Mouse (Mus musculus) layer of hippocampus, postnatal 10 days (tissue): ENCODE measurements at regions not wholly inside any gene's neighbourhood (a gene's known extent, or its start where the extent isn't known, plus 50 kb on each side); places are given as distances from the start of the nearest gene placed in this dataset.

ENCODE experiments used
- DNase-seq, 2 experiments: peaks; one replicate each; pipeline ENCODE4 v3.0.0; 2021; ENCODE audit warnings: low spot score in 2 of 2

GRCm38 (mm10) chr2:128368534-128369273, 222.3 kb upstream of the Spdye4c start:
- no peak for DNase-seq

GRCm38 (mm10) chr2:128370821-128371220, 220.2 kb upstream of the Spdye4c start:
- no peak for DNase-seq

DNA sequence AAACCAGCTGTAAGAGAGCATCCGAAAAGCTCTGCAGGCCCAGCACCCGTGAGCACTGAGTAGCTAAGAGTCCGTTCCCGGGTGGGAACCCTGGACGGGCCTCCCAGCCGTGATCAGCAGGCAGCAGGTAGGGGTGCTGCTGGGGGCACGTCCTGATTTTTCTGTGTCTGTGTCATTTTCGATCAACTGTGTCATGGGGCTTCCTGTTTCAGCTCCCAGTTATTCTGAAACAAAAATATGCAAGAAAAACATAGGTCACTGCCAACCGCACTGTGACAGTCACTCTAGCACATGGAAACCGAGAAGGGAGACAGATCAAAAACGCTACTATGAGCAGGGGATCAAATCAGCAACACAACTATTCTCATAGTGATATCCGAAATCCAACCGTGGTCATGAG, 218.8 kb upstream of the Spdye4c start:
- DNase-seq, result no peak

DNA sequence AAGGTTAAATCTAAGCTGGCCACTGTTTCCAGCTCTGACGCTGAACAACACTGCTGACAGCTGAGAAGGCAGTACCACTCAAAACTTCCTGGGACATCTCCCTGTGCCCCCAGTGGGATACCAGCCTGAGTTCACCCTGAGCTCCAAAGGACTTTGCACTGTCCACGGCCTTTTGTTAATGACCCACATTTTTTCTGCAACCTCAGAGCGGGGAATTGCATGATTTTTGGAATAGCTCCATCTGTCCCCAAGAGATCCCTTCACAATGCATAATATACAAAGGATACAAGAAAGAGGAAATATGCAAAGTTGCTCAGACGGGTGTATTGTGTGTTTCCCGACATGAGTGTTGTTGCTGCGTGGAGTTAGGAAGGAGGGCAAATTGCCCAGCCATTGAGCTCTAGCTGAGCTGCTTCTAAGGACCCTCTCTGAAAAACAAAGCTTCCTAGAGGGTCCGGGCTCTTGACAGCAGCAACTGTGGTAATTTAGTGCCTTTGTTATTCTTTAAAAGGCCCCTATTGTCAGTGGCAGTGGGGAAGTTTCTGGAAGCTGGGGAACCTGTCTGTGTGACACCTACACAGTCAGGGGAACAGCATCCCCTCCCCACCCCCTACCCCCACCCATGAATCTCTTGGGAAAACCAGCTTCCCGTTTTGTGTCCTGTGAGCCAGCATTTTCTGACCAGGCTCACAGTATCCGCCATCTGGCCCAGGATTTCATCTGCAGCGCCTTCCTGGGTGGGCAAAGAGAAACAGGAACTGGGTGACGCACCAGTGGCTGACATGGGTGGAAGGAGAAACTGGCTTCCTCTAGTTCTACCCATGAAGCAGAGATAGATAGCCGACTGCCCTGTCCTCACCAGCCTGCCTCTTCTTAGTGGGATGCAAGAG, 217.4 kb upstream of the Spdye4c start:
- no peak for DNase-seq

DNA sequence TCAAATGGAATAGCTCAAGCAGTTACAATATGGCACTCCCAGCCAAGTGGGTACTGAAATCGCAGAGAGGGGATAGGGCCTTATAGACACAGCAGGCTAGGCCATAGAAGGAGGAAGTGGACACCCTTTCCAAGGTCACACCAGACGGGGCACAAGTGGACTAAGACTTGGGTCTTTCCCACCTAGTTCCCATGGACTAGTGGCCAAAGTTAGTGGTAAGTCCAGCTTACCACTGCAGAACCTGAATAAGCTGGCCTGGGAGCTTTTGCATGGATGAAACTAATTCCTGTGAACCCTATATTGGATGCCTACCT, 216.8 kb upstream of the Spdye4c start:
- DNase-seq, result no peak

- no peak for DNase-seq
Measured at GRCm38 (mm10) chr2:128374926-128375325, 216.1 kb upstream of the Spdye4c start.

- no peak for DNase-seq
Measured at GRCm38 (mm10) chr2:128375827-128376226, 215.2 kb upstream of the Spdye4c start.

DNA sequence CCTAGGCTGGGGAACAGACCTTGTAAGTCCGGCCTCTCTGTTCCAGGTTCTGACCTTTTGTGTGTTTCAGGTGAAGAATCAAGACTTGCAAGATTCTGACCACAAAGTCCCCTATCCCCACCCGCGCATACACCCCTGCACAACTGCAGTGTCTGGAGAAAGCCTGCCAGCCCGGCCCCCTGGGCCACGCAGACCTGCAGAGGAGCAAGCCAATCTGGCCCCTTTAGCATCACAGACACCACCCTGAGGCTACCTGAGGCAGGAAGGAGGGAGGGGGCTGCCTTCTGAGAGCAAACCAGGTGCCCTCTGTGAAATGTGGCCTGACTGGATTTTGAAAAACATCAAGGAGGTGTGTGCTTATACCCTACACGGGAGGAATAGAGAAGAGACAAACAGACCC, 213.8 kb upstream of the Spdye4c start:
- DNase-seq, result no peak

- no peak for DNase-seq
Measured at GRCm38 (mm10) chr2:128377680-128378079, 213.3 kb upstream of the Spdye4c start.

- no peak for DNase-seq
Measured at GRCm38 (mm10) chr2:128378456-128378855, 212.6 kb upstream of the Spdye4c start.

GRCm38 (mm10) chr2:128379151-128379550, 211.9 kb upstream of the Spdye4c start:
- no peak for DNase-seq

DNA sequence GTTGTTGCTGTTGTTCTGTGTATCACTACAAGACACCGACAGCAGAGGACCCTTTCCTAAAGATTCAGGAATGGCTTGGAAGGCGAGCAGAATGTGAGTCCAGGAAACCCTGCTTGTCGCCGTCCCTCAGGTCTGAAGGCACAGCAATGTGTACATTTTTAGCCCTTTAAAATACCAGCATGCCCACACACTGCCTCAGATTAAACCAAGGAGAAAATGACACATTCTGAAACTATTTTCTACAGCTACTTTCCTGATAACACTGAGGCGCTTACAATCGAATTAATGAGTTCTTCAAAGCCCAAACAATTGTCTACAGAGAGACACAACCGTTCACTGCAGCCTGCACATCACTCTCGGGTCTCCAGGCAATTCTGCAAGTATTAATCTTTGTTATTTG, 211.5 kb upstream of the Spdye4c start:
- no peak for DNase-seq

GRCm38 (mm10) chr2:128380581-128380980, 210.4 kb upstream of the Spdye4c start:
- DNase-seq, result no peak

DNA sequence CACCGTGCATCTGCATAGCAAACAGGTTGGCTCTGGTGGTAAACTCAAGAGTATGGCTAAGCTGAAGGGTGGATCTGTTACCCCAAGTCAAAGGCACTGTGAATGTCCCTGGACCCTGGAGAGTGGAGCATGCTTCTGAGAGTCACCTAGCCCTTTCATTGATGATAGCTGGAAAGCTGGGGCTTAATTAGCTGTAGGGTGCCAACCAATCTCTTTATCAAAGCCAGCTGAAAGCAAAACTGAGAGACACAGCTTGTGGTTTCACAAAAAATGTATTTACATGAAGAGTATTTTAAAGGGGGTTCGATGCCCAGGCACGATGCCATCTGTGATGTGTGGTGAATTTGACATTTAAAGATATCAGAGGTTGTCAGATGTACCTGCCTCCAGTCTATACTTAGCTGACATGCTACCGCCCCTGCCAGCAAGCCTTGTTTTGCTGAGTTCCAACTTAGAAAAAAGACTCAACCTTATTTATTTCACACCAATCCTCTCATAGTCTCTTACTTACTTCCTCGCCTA, 209.3 kb upstream of the Spdye4c start:
- DNase-seq, result no peak

- no peak for DNase-seq
Measured at GRCm38 (mm10) chr2:128382473-128382872, 208.5 kb upstream of the Spdye4c start.

DNA sequence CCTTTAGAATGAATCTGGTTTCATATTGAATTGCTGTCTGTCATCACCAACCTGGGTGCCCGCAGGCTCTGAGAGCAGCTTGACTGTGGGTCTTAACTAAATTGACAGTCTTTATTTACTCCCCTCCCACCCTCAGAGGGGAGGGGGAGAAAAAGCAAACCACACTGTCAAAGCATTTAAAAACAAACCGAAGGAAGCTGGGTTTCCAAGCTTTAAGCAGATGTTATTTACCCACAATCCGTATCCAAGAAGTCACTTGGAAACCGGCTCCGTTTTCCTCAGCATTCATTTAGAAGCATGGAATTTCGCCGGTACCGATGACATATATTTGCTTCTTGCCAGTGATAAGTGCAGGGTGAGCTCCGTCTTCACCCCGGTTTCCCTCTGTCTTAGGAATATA, 206.4 kb upstream of the Spdye4c start:
- DNase-seq, result no peak

GRCm38 (mm10) chr2:128386846-128387621, 204.0 kb upstream of the Spdye4c start:
- DNase-seq, result no peak

GRCm38 (mm10) chr2:128387851-128388471, 203.0 kb upstream of the Spdye4c start:
- DNase-seq, result no peak

DNA sequence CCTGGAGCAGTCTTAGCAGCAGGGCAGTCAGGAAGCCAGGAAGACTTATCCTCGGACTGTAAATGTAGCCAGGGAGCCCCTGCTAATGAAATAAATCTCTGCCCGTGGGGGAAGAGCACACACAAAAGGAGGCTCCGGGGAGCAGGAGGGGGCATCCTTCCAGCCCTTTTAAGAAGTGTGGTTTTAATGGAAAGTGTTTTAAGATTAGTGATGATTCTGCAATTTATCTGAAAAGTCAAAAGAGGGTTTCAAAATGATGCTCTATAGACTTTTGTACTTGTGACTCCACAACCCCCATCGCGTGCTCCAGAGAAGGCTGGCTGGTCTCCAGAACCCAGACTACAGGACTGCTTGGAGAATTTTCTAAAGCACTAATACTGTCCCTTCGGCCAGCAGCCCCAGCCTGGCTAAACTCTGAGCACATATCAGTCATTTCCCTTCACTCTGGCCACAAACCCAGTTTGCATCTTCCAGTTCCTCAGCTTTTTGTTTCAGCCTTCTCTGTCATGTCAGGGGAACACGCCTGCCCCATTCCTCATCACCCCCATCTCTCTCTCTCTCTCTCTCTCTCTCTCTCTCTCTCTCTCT, 202.0 kb upstream of the Spdye4c start:
- DNase-seq, result no peak

- no peak for DNase-seq
Measured at GRCm38 (mm10) chr2:128392344-128392743, 198.7 kb upstream of the Spdye4c start.

DNA sequence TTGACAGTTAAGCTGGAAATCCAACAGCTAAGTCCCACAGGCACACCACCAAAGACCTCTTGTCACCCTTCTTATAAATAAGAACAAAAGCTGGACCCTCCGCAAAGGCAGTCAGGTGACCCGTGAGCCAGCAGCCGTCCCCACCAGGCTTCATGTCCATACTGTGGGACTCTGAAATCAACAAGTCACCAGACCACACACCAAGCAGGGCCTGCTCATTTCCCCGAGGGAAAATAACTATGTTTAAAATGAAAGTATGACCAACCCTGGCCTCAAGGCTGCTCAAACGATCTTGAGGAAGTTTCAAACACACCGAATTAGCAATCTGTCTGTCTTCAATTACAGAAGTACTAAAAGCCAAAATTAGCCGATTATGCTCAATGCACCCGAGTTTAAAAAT, 197.6 kb upstream of the Spdye4c start:
- DNase-seq, result no peak
